Mouse (Mus musculus) MEL (cell line): Measurements from ENCODE around the gene Minos1. TPM values are rescaled to one million over a fixed set of nuclear protein-coding genes. Genes with fewer than 3 reads are reported as not detected.

Experiments used
- DNase-seq: peaks from one replicate; pipeline ENCODE4 v3.0.0; 2011; ENCODE audit warnings: low read depth, low spot score
- H3K27ac ChIP-seq: 2 replicates; pipeline ENCODE4 v1.5.1; 2012; ENCODE audit warnings: low read depth, mild to moderate bottlenecking, control low read depth, low read length, moderate library complexity; ENCODE audit not compliant: control insufficient read depth
- H3K27me3 ChIP-seq, 2 experiments: fragments of 150-350 bp in 1 of 2; sonication (generic) in 1 of 2; 2 replicates each; pipeline ENCODE4 v1.6.1; 2012; ENCODE audit warnings: low read length in 2 of 2, mild to moderate bottlenecking in 2 of 2, improper control_type of control experiment in 1 of 2, moderate library complexity in 1 of 2; ENCODE audit not compliant: insufficient read depth in 2 of 2, control insufficient read depth in 1 of 2
- H3K36me3 ChIP-seq, 2 experiments: 2 replicates each; pipeline ENCODE4 v1.6.1; 2012 to 2014; ENCODE audit warnings: low read length in 2 of 2, improper control_type of control experiment in 1 of 2, inconsistent platforms in 1 of 2, mild to moderate bottlenecking in 1 of 2; ENCODE audit not compliant: insufficient read depth in 2 of 2, control insufficient read depth in 1 of 2
- H3K4me1 ChIP-seq, 2 experiments: fragments of 150-350 bp in 1 of 2; sonication (generic) in 1 of 2; 2 replicates each; pipeline ENCODE4 v1.6.1; 2012; ENCODE audit warnings: low read length in 2 of 2, improper control_type of control experiment in 1 of 2, mild to moderate bottlenecking in 1 of 2; ENCODE audit not compliant: insufficient read depth in 2 of 2, control insufficient read depth in 1 of 2
- H3K4me3 ChIP-seq, 2 experiments: fragments of 150-350 bp in 1 of 2; sonication (generic) in 1 of 2; 2 replicates each; pipeline ENCODE4 v1.5.1; 2012; ENCODE audit warnings: low read depth in 2 of 2, low read length in 2 of 2, mild to moderate bottlenecking in 2 of 2, moderate library complexity in 2 of 2, control low read depth in 1 of 2, improper control_type of control experiment in 1 of 2; ENCODE audit not compliant: control insufficient read depth in 1 of 2, insufficient read depth in 1 of 2
- H3K79me2 ChIP-seq: 2 replicates; pipeline ENCODE4 v1.6.1; 2012; ENCODE audit warnings: mild to moderate bottlenecking, low read length, moderate library complexity; ENCODE audit not compliant: control insufficient read depth, poor library complexity, insufficient read depth
- H3K9ac ChIP-seq: 2 replicates; pipeline ENCODE4 v1.6.1; 2012; ENCODE audit warnings: low read depth, mild to moderate bottlenecking, control low read depth, low read length, moderate library complexity; ENCODE audit not compliant: control insufficient read depth, poor library complexity, severe bottlenecking
- H3K9me3 ChIP-seq: fragments of 150-350 bp; sonication (generic); replicated peaks from 2 replicates; pipeline ENCODE4 v1.6.1; 2012; ENCODE audit warnings: mild to moderate bottlenecking, low read length, improper control_type of control experiment, moderate library complexity; ENCODE audit not compliant: insufficient read depth
- EP300 ChIP-seq, 2 experiments: IDR thresholded peaks; 2 replicates each; pipeline ENCODE4 v1.6.1; 2011; ENCODE audit warnings: improper control_type of control experiment in 2 of 2, low read length in 2 of 2, low read depth in 1 of 2, mild to moderate bottlenecking in 1 of 2
- HCFC1 ChIP-seq: IDR thresholded peaks from 2 replicates; pipeline ENCODE4 v1.6.1; 2012; ENCODE audit warnings: low read depth, mild to moderate bottlenecking, inconsistent platforms, low read length, improper control_type of control experiment, moderate library complexity
- JUND ChIP-seq: IDR thresholded peaks from 2 replicates; pipeline ENCODE4 v1.6.1; 2011; ENCODE audit warnings: low read depth, mild to moderate bottlenecking, improper control_type of control experiment, low read length
- KAT2A ChIP-seq: conservative IDR thresholded peaks from 2 replicates; pipeline ENCODE4 v1.6.1; 2012; ENCODE audit warnings: low read depth, low read length, improper control_type of control experiment, inconsistent platforms
- MAX ChIP-seq: IDR thresholded peaks from 2 replicates; pipeline ENCODE4 v1.6.1; 2011; ENCODE audit warnings: low read length, improper control_type of control experiment
- MAZ ChIP-seq: IDR thresholded peaks from 2 replicates; pipeline ENCODE4 v1.6.1; 2012; ENCODE audit warnings: low read depth, mild to moderate bottlenecking, inconsistent platforms, low read length, improper control_type of control experiment
- MYB ChIP-seq: IDR thresholded peaks from 2 replicates; pipeline ENCODE4 v1.6.1; 2011; ENCODE audit warnings: mild to moderate bottlenecking, low read depth, low read length, improper control_type of control experiment
- MYC ChIP-seq: IDR thresholded peaks from 2 replicates; pipeline ENCODE4 v1.6.1; 2011; ENCODE audit warnings: low read depth, mild to moderate bottlenecking, low read length, improper control_type of control experiment, moderate library complexity
- NRF1 ChIP-seq: IDR thresholded peaks from 2 replicates; pipeline ENCODE4 v1.6.1; 2014; ENCODE audit warnings: low read depth, mild to moderate bottlenecking, inconsistent platforms, low read length, improper control_type of control experiment, moderate library complexity; ENCODE audit not compliant: poor library complexity, insufficient read depth, severe bottlenecking
- POLR2AphosphoS2 ChIP-seq: IDR thresholded peaks from 2 replicates; pipeline ENCODE4 v1.6.1; 2011; ENCODE audit warnings: low read length, improper control_type of control experiment
- POLR2AphosphoS5 ChIP-seq: IDR thresholded peaks from 2 replicates; pipeline ENCODE4 v1.6.1; 2012; ENCODE audit warnings: low read depth, borderline replicate concordance, mild to moderate bottlenecking, inconsistent platforms, low read length, moderate library complexity, mixed read lengths
- RAD21 ChIP-seq: IDR thresholded peaks from 2 replicates; pipeline ENCODE4 v1.6.1; 2011; ENCODE audit warnings: mild to moderate bottlenecking, low read depth, low read length, improper control_type of control experiment
- RCOR1 ChIP-seq: IDR thresholded peaks from 2 replicates; pipeline ENCODE4 v1.6.1; 2012; ENCODE audit warnings: low read depth, mild to moderate bottlenecking, inconsistent platforms, low read length, improper control_type of control experiment
- SIN3A ChIP-seq: IDR thresholded peaks from 2 replicates; pipeline ENCODE4 v1.6.1; 2012; ENCODE audit warnings: low read length, improper control_type of control experiment, inconsistent platforms
- TAL1 ChIP-seq: IDR thresholded peaks from 2 replicates; pipeline ENCODE4 v1.6.1; 2012; ENCODE audit warnings: mild to moderate bottlenecking, inconsistent platforms, low read length, moderate library complexity, mixed read lengths
- TBP ChIP-seq: IDR thresholded peaks from 2 replicates; pipeline ENCODE4 v1.8.0; 2011; ENCODE audit warnings: low read depth, low read length, improper control_type of control experiment
- ZMIZ1 ChIP-seq: IDR thresholded peaks from 2 replicates; pipeline ENCODE4 v1.6.1; 2012; ENCODE audit warnings: low read depth, mild to moderate bottlenecking, inconsistent platforms, low read length, improper control_type of control experiment, moderate library complexity
- polyA plus RNA-seq, 2 experiments: library from polyadenylated mRNA; stranded (reverse) in 1 of 2; unstranded in 1 of 2; fragments of >175 nt in 1 of 2; fragments of >200 nt in 1 of 2; gene quantifications; 2 replicates each; pipeline versions ENCODE4 v1.2.1 to v1.2.4; 2012; ENCODE audit warnings: low replicate concordance in 2 of 2, low read depth in 1 of 2; ENCODE audit not compliant: insufficient read length in 2 of 2, insufficient read depth in 1 of 2, missing spikeins in 1 of 2
- total RNA-seq: library from RNA; depleted of rRNA; stranded (reverse); fragments of 300-350 nt; gene quantifications from 2 replicates; pipeline ENCODE4 v1.2.3, GENCODE M21; 2012

Gene Minos1
- total and polyA plus RNA-seq, 3 experiments, result 163 to 401 TPM; not detected in 1

- H3K27me3 ChIP-seq, result no peaks in the 10 kb centered on the region
- no peaks in the 10 kb centered on the region for H3K9me3 ChIP-seq
- no peaks in the 10 kb centered on the region for H3K4me1 ChIP-seq
- TF ChIP-seq TBP (no peak), KAT2A (no peak), RCOR1 (no peak)
- H3K79me2 ChIP-seq, result no peaks in the 10 kb centered on the region
- no peak overlapping the region for H3K9ac ChIP-seq
- no peaks in the 10 kb centered on the region for H3K36me3 ChIP-seq
- no peak overlapping the region for H3K4me3 ChIP-seq
- no peak overlapping the region for H3K27ac ChIP-seq
- no peak for DNase-seq
Measured at GRCm38 (mm10) chr4:139096201-139096600, 34.7 kb downstream of the Minos1 start.

- Histone ChIP-seq H3K27ac (no peak overlapping the region), H3K4me1 (no peaks in the 10 kb centered on the region), H3K4me3 (no peak overlapping the region), H3K9me3 (no peaks in the 10 kb centered on the region), H3K79me2 (no peaks in the 10 kb centered on the region), H3K9ac (no peak overlapping the region), H3K27me3 (no peaks in the 10 kb centered on the region), H3K36me3 (no peaks in the 10 kb centered on the region)
- TF ChIP-seq JUND, result no peak
- no peak for DNase-seq
Measured at GRCm38 (mm10) chr4:139095406-139095805, 35.5 kb downstream of the Minos1 start.

- Histone ChIP-seq H3K9me3 (no peaks in the 10 kb centered on the region), H3K4me1 (no peaks in the 10 kb centered on the region), H3K9ac (no peak overlapping the region), H3K27me3 (no peaks in the 10 kb centered on the region), H3K4me3 (no peak overlapping the region), H3K36me3 (no peaks in the 10 kb centered on the region), H3K27ac (no peak overlapping the region), H3K79me2 (no peaks in the 10 kb centered on the region)
- no peak for DNase-seq
- TF ChIP-seq MAZ (no peak), SIN3A (no peak), TAL1 (no peak), POLR2AphosphoS2 (no peak), EP300 (IDR thresholded peaks at IDR 0.05; ENCODE audit: low read depth in 1 of 2, low read length in 2 of 2) (no peak), POLR2AphosphoS5 (no peak), MYC (no peak), MAX (no peak), ZMIZ1 (no peak), HCFC1 (no peak), RAD21 (no peak), MYB (no peak), JUND (no peak), NRF1 (no peak)
Measured at GRCm38 (mm10) chr4:139093196-139093530, 37.8 kb downstream of the Minos1 start.
